Mouse (Mus musculus) lung, adult 2 months (tissue): ENCODE results near the gene Phf7. TPM values are rescaled to one million over a fixed set of nuclear protein-coding genes. Genes with fewer than 3 reads are reported as not detected.

Experiments
- DNase-seq: peaks from one replicate; pipeline ENCODE4 v3.0.0; 2022
- H3K4me1 ChIP-seq: fragments of 200-500 bp; 2 replicates; pipeline ENCODE4 v1.6.1; 2011; ENCODE audit warnings: low read length; ENCODE audit not compliant: control insufficient read depth, insufficient read depth
- H3K4me3 ChIP-seq: fragments of 200-500 bp; replicated peaks from 2 replicates; pipeline ENCODE3; 2011; ENCODE audit warnings: low read depth, mild to moderate bottlenecking, control low read depth, low read length; ENCODE audit errors: extremely low read depth
- CTCF ChIP-seq: fragments of 200-500 bp; IDR thresholded peaks from 2 replicates; pipeline ENCODE4 v1.5.1; 2011; ENCODE audit warnings: mild to moderate bottlenecking, low read length, control low read depth; ENCODE audit not compliant: insufficient read depth
- POLR2A ChIP-seq: fragments of 200-500 bp; IDR thresholded peaks from 2 replicates; pipeline ENCODE4 v1.6.1; 2011; ENCODE audit warnings: low read depth, mild to moderate bottlenecking, control low read depth, low read length, borderline replicate concordance; ENCODE audit errors: extremely low read depth
- WGBS: fragments of 180-500 bp; shearing (Covaris S2); methylation state at CpG from one replicate; pipeline ENCODE4 v1.1.7; 2018; 5-methylcytosine and 5-hydroxymethylcytosine counted together
- polyA plus RNA-seq: library from polyadenylated mRNA; depleted of rRNA; stranded (reverse); fragments of >200 nt; gene quantifications from 2 replicates; pipeline ENCODE4 v1.2.3, GENCODE M21; 2012

Gene Phf7
- polyA plus RNA-seq, 1 experiment, result 4.8 TPM

- DNase-seq, result no peak
These were observed 17.8 kb downstream of the Phf7 start for GRCm38 (mm10) chr14:31233070-31233995.

GRCm38 (mm10) chr14:31232404-31233069 lies 18.6 kb downstream of the Phf7 start:
- TF ChIP-seq POLR2A (no peak; the same call in 1 of the 2 replicates), CTCF (no peak)
- 54% methylated on average over 13 of the region's 13 CpGs for WGBS
- no peak for DNase-seq
- peaks cover 22% of the 10 kb centered on the region for H3K4me1 ChIP-seq
- no peak overlapping the region for H3K4me3 ChIP-seq

More at GRCm38 (mm10) chr14:31233070-31233995, 17.8 kb downstream of the Phf7 start:
- no peak for TF ChIP-seq CTCF
- peak; percentile 40; the same call in 1 of the 2 replicates for TF ChIP-seq POLR2A
- no peak overlapping the region for H3K4me3 ChIP-seq
- WGBS, result 51% methylated on average over 14 of the region's 14 CpGs
- H3K4me1 ChIP-seq, result peaks cover 16% of the 10 kb centered on the region

DNA sequence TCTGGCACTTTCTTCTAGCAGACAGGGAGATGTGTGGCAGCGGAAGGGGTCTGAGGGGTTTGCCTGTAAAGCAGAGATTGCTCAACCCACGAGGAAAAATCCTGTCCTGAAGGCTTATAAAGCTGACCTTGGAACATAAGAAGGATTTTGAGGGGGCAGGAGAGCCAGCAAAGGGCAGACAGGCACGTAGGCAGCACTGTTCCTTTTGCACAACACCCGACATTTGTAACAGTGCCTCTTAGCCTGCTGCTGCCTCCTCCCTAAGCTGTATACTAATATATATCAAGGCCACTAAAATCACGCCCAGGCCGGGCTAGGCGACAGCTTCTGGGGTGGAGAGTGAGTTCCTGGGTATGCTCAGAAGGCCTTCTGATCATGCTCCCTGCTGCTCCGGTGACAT lies 20.7 kb downstream of the Phf7 start:
- WGBS, result 58% methylated on average over 8 of the region's 8 CpGs
- no peak for DNase-seq
- no peak overlapping the region for H3K4me3 ChIP-seq
- H3K4me1 ChIP-seq, result peaks cover 32% of the 10 kb centered on the region
- TF ChIP-seq POLR2A (no peak), CTCF (no peak)

DNA sequence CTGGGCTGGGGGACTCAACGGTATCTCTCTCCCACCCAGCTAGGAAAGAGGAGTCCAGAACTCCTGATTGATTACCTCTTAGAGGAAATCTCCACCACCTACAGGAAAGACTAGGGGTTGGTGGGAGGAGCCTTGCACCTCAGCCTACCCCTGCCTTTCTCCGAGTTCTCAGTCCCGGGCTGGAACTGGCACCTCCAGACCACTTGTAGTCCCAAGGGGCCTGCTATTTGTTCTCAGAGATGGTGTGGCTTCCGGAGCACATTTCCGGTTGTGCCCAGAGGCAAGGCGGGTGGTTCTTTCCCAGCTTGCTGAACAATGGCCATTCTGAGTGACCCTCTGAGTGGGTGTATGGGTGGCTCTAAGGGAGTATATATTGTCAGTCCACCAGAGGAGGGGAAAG lies 22.9 kb downstream of the Phf7 start:
- Histone ChIP-seq H3K4me1 (peaks cover 32% of the 10 kb centered on the region), H3K4me3 (no peak overlapping the region)
- WGBS, result 37% methylated on average over 6 of the region's 6 CpGs
- no peak for DNase-seq
- TF ChIP-seq POLR2A (peak; percentile 32; the same call in 1 of the 2 replicates), CTCF (no peak)

GRCm38 (mm10) chr14:31226978-31227377 lies 24.1 kb downstream of the Phf7 start:
- no peak for DNase-seq
- WGBS, result 22% methylated on average over 4 of the region's 4 CpGs
- no peak for TF ChIP-seq POLR2A
- H3K4me3 ChIP-seq, result no peak overlapping the region
- peaks cover 30% of the 10 kb centered on the region for H3K4me1 ChIP-seq

DNA sequence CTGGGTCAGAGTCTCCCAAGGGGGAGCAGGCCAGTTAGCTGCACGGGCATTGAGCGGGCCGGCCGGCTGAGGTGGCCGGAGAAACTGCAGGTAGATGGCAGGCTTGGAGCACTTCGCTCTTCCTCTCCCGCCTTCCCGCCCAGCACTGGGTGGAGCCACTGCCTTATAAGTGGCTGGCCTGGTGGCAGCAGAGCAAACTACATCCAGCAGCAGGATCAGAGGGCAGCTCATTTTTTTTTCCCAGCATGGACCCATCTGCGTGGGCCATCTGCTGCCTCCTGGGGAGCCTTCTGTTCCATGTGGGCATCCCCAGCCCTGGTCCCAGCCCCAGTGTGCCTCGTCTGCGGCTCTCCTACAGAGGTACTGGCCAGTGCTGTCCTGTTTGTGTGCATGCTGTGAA lies 33.5 kb downstream of the Phf7 start, which contains the start of gene Sema3g:
Gene Sema3g (plus strand): TSS at position 195 of the 400 bp plus-strand sequence.
- peak within 1 kb of the TSS; percentile 81 for H3K4me3 ChIP-seq

DNA sequence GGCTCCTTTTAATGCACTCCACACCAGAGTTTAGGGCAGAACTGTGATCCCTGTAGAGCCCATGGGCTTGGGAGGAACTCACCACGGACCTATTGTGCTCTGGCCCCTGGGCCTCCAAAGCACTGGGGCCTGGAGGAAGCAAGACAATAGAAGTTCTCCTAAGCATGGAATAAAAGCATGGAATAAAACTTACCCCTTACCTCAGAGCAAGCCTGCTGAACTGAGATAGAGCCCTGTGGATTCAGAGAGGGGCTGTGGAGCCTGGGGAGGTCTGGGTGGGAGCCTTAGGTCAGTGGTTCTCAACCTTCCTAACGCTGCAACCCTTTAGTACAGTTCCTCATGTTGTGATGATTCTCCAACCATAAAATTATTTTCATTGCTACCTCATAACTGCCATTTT lies 34.3 kb downstream of the Phf7 start, which contains the start of gene Nisch:
Gene Nisch (minus strand): TSS at position 101 of the 400 bp plus-strand sequence.
- peaks cover 8% of the 10 kb centered on the region; the same call in 1 of the 2 replicates for H3K4me1 ChIP-seq
- DNase-seq, result no peak
- TF ChIP-seq CTCF, result no peak
- no peak for TF ChIP-seq POLR2A
- peak within 1 kb of the TSS; percentile 81 for H3K4me3 ChIP-seq
- WGBS, result 68% methylated on average over 2 of the region's 2 CpGs

More for the DNA sequence above, 33.5 kb downstream of the Phf7 start, which contains the start of gene Sema3g:
- peak; percentile 67 for DNase-seq
- TF ChIP-seq POLR2A (peak; percentile 91), CTCF (peak; percentile 74)
- peaks cover 10% of the 10 kb centered on the region; the same call in 1 of the 2 replicates for H3K4me1 ChIP-seq
- 6% methylated on average over 11 of the region's 11 CpGs for WGBS

DNA sequence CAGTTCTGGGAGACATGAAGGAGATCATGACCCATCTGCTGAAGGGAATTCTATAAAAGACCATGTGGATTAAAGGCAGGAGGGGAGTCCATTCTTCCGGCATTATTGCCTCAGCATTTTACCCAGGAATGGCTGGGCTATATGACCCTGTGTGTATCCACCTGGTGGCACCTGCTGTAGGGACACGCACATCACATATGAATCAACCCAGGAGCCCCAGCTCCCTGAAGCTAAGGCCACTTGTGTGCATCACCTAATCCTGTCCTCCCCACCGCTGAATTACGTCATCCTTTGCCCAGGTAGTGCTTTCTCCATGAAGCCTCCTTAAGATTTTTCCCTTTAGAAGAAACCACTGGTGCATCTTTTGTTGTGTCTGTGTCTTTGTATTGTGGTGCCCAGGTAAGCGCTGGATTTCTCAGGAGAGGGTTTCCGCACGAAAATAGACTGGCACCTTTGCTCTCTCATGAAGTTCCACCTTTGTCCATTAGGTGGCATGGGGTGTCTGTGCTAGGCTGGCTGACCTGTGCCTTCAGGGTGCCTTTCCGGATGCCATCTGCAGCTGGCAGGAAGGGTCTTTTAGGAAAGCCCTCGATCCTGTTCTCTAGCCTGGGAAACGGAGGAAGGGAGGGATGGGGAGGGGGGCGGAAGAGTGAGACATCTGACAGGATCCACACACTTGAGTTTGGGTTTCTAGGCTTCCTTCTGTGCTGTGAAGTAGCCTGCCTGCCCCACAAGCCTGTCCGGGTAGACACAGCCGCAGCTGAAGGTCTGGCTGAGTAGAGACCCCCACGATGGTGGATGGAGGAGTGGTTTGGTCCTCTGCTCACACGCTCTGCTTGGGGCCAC lies 35.7 kb downstream of the Phf7 start:
- peak; percentile 71 for DNase-seq
- peak; percentile 96 for TF ChIP-seq CTCF
- no peak for TF ChIP-seq POLR2A
- WGBS, result 29% methylated on average over 15 of the region's 15 CpGs
- Histone ChIP-seq H3K4me1 (peaks cover 7% of the 10 kb centered on the region; the same call in 1 of the 2 replicates), H3K4me3 (no peak overlapping the region)
